Comparison of ENCODE assay signal across 23 mouse cellular contexts in genomic region chr11:48262492-48262891, GRCm38 (mm10).
"Had no signal": no experiment of that assay in that cellular context is flagged by ENCODE, and none has a peak within 500 bp of the region (broad histone marks: within the 10 kb centered on the region; RNA-seq: fewer than 3 reads in every experiment).

No protein-coding gene starts in this region.

- H3K4me2 ChIP-seq: limb, embryonic 13.5 days; liver, embryonic 12.5 days; liver, embryonic 15.5 days; midbrain, embryonic 13.5 days; neural tube, embryonic 12.5 days; neural tube, embryonic 15.5 days had no signal

- DNase-seq: kidney, adult 18-20 months; kidney, adult 9 months; kidney, postnatal 14 days; kidney, postnatal 4 days; liver; lung, adult 2 months; lung, postnatal 36 days; right cerebral cortex, adult 18-20 months; right cerebral cortex, postnatal 14 days; right cerebral cortex, postnatal 4 days; thymus, adult 2 months; thymus, postnatal 14 days; thymus, postnatal 4 days had no signal

- H3K4me3 ChIP-seq: limb, embryonic 10.5 days; limb, embryonic 13.5 days; liver, embryonic 12.5 days; liver, embryonic 15.5 days; megakaryocyte, embryonic 14.5 days; midbrain, embryonic 10.5 days; midbrain, embryonic 13.5 days; neural tube, embryonic 12.5 days; neural tube, embryonic 15.5 days had no signal

- H3K27ac ChIP-seq: limb, embryonic 10.5 days; limb, embryonic 13.5 days; liver, embryonic 12.5 days; liver, embryonic 15.5 days; midbrain, embryonic 10.5 days; midbrain, embryonic 13.5 days; neural tube, embryonic 12.5 days; neural tube, embryonic 15.5 days; stomach, postnatal 0 days had no signal

- ATAC-seq: liver, embryonic 12.5 days; midbrain, embryonic 13.5 days had no signal

- H3K9me3 ChIP-seq: limb, embryonic 10.5 days; limb, embryonic 13.5 days; liver, embryonic 12.5 days; liver, embryonic 15.5 days; megakaryocyte, embryonic 14.5 days; midbrain, embryonic 10.5 days; midbrain, embryonic 13.5 days; neural tube, embryonic 12.5 days; neural tube, embryonic 15.5 days had no signal

- H3K36me3 ChIP-seq: limb, embryonic 10.5 days; limb, embryonic 13.5 days; liver, embryonic 12.5 days; liver, embryonic 15.5 days; midbrain, embryonic 10.5 days; midbrain, embryonic 13.5 days; neural tube, embryonic 12.5 days; neural tube, embryonic 15.5 days had no signal

- H3K27me3 ChIP-seq: limb, embryonic 13.5 days; liver, embryonic 12.5 days; liver, embryonic 15.5 days; megakaryocyte, embryonic 14.5 days; midbrain, embryonic 13.5 days; neural tube, embryonic 12.5 days; neural tube, embryonic 15.5 days had no signal

- H3K9ac ChIP-seq: limb, embryonic 13.5 days; liver, embryonic 12.5 days; liver, embryonic 15.5 days; midbrain, embryonic 13.5 days; neural tube, embryonic 12.5 days; neural tube, embryonic 15.5 days had no signal

- H3K4me1 ChIP-seq: limb, embryonic 10.5 days; limb, embryonic 13.5 days; liver, embryonic 12.5 days; liver, embryonic 15.5 days; megakaryocyte, embryonic 14.5 days; midbrain, embryonic 10.5 days; midbrain, embryonic 13.5 days; neural tube, embryonic 12.5 days; neural tube, embryonic 15.5 days had no signal
